Mouse (Mus musculus) left cerebral cortex, adult 11 months (tissue): Measurements from ENCODE around the gene Serpinh1.
A peak's percentile ranks its signal among the peaks of the same experiment; 100 is the strongest.

Experiments
- DNase-seq: peaks from one replicate; pipeline ENCODE4 v3.0.0; 2022; ENCODE audit warnings: low spot score

The Serpinh1 gene

DNA sequence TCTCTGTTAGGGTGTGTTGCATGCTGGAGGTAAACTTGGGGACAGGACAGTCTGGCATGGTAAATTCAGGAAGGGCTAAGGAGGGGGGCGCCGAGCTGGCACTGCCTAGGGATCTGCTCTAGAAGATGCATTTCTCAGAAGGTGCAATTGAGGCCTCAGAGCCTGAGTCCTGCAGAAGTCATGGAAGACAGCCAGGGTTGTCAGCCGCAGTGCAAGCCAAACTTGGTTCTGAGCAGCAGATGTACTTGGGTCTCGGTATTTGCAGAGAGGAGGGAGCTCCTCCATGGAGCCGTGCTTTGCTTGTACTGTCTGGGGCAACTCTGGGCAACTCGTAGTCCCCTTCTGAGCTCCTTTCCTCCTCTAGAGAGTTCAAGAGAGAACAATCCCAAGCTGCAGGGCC lies 26.9 kb downstream of the Serpinh1 start:
- DNase-seq = no peak

DNA sequence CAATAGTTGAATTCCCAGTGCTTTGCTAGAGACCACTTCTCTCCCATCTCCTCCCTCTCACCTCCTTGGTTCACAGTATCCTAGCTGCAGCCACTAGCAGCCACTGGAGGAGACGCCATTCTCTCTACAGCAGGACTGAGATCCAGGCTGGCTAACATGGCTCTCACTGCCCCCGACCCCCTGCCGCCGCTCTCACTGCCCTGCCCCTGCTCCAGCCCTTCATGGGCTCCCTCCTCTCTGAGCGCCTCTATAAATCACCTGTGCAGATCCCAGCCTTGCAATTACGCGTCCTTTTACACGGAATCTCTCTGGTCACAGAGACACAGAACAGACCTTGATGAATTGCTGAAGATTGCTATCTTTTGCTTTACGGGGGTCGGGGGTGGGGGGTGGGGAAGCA lies 28.2 kb downstream of the Serpinh1 start:
- DNase-seq = no peak

DNA sequence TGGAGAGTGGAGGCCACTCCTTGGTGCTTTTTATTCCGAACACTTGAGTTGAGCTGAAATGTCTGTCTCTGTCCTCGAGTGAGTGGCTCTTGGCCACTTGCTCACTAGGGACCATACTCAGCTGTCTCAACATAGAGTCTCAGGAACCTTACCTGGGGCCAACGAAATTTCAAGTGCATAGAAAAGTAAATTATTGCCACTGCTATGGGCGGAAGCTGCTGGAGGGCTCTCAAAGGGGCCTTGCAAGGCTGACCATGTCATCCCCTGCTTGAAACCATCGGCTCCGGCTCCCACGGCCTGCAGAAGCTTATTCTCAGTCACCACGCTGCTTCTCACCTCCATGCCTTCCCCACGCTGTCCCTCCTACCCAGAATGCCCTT lies 29.7 kb downstream of the Serpinh1 start:
- no peak for DNase-seq

DNA sequence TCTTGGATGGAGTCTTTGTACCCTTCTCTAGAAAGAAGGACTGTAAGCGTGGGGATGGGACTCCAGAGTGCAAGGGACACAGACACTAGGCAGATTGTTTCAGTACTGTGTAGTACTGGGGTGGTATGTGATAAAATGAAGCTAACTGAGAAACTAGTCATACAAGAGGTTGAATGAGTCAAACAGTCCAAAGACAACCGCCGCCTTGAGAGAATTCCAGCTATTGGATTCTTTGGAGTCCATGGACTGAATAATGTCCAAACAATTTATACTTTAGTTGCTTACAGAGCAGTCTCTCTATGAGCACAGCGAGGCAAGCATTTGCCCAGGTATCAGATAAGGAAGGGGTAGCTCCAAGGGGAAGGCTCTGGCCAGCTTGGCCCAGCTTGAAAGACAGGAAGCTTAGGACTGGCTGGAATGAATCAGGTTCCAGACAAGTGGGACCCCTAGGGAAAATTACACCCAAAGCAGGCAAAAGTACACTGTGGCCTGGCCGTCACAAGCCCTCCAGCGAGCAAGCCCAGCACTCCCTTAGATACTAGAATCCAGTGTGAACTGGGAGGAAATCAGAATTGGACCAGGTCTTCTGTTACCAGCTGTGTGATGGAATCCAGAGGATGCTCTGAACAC lies 30.2 kb downstream of the Serpinh1 start:
- DNase-seq = no peak

DNA sequence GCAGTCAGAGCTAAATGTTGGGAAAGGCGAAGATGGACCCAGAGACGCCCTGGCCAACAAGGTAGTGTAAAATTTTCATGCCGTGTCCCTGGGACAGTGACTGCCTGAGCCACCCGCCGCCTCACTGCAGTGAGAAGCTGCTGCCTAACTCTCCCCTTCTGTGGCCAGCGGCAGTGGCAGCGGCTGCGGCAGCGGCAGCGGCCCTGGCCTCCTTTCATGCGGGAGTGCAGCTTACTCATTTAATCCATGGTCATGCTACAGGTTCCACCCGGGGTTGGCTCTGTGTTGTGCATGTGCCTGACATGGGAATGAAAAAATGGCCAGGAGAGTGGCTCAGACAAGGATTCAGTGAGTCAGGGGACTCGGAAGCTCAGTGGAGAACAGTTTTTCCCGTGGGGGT lies 32.5 kb downstream of the Serpinh1 start:
- DNase-seq = no peak

DNA sequence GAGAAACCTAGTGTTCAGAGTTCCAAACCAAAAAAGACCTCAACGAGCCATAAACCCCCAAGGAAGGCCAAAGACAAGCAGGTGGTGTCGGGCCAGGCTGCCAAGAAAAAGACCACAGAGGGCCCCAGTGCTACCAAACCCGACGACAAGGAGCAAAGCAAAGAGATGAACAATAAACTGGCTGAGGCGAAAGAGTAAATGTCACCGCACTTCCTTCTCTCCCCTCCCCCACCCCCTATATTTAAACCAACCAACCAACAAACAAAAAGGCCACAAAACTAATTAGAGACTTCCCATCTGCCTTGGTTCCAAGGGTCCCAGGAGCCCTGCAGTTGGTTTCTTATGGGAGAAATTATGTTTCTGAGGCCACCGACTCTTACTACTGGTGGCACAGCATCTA lies 35.6 kb downstream of the Serpinh1 start:
- DNase-seq = no peak

DNA sequence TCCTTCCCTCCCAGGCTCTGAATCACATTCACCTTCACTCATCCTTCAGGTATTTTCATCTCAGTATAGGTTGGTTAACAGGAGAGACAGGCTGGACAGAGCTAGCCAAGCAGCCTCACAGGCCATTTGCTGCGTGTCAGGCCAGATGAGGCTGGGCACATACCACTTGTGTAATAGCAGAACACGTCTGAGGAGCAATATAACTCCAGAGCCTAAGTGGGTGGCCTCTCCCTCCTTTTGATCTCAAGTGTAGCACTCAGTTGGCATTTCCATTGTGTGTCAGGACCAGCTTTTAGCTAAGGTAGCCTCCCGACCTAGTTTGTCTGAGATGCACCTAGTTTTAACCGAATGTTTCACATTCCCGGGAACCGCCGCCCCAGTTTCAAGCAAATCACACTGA lies 36.8 kb downstream of the Serpinh1 start:
- no peak for DNase-seq

DNA sequence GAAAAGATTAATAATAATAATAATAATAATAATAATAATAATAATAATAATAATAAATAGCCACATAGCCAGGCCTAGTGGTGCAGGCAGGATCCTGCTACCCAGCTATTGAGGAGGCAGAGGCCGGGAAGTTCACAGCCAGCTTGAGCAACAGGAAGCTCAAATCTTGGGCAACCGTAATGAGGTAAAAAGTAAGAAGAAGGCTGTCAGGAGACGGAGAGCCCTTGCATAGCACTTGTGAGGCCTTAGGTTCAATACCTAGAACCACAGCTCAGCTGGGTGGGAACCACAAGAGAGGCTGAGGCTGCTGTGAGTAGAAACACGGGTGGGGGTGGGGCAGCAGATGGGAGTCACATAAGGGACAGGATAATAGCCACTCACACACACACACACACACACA lies 38.5 kb downstream of the Serpinh1 start:
- no peak for DNase-seq

DNA sequence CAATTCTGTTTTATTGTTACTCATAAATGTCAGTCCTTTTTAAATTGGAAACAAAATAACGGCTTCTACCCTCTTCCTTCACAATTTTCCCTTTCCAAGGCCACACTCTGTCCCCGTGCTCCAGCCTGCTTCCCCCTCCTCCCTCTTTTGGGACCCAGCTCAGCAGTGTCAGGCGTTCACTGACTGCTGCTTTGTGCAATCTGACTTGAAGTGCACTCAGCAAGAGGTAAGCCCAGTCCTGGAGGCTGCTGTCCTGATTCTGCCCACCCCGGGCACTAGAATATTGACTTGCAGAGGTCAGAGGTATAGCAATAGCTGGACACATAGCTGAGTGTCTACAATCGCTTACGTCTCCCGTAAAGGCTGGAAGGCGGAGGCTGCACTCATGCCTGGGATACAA lies 39.8 kb downstream of the Serpinh1 start:
- DNase-seq = no peak

DNA sequence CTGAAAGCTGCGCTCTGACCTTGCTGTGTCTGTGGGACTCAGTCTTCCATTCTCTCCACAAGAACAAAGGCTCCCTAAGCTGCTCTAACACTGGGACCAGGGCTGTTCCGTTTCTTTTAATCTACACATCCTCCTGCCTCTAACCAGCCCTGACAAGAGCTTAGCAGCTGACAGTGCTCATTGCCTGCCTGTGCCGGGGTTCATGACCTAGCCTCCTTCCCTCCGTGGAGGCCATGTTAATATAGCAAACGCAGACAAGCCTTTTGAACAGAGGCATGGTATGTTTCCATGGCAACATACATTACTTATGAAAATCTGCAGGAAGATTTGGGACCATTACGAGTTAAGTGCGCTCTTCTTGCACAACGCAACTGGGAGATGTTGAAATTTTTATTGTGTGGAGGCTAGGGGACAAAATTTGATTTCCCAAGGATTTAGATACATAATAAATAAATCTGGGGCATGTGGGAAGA lies 40.3 kb downstream of the Serpinh1 start:
- no peak for DNase-seq

DNA sequence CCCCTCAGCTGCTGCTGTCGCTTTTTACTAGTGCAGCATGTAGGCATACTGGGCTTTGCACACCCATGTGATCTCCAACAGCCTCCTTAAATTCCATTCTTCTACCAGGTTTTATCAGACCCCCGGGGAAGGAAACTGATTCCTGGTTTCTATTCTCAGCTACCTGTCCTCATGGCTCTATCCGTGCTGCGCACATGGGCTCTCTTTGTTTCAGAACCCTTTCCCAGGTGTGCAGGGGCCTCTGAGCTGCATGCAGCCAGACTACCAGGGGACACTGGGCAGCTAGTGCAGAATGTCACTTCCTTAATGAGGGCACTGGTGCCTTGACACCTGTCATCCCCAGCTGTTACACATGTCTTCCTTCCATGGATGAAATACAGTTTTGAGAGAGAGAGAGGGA lies 41.0 kb downstream of the Serpinh1 start:
- no peak for DNase-seq

DNA sequence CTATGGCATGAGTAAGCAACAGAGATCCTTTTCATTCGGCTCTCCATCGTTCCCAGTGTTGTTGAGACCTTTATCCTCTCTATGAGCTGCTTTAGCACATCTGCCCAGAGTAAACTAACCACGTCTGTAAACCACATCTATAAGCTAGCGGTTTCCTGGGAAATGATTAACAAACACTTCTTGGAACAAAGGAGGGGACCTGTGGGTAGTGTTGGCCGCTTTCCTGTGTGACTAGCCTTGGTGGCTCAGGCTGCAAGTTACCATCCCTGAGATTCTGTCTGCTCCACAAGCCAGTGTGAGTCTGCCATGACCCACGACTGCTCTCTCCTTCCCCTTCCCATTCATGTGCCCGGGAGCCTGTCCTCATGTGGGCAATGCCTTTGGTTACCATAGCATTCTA lies 41.6 kb downstream of the Serpinh1 start:
- DNase-seq = no peak

DNA sequence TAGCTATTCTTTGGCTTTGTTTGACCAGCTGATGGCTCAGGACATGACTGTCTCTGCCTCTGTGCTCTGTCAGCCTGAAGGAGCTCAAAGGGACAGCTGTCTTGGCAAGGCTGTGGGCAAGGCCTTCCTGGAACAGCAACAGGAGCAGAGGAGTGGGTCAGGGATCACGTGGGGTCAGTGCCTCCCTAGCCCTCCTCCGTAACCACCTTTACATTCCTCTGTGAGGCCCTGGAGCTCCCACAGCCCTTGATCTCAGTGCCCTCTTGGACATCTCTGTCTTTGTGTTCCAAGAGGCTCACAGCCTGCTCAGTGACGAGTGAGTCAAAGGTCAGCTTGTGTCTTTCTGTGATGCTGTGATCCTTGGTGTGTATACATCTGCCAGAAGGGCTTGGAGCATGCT lies 46.4 kb downstream of the Serpinh1 start:
- no peak for DNase-seq

DNA sequence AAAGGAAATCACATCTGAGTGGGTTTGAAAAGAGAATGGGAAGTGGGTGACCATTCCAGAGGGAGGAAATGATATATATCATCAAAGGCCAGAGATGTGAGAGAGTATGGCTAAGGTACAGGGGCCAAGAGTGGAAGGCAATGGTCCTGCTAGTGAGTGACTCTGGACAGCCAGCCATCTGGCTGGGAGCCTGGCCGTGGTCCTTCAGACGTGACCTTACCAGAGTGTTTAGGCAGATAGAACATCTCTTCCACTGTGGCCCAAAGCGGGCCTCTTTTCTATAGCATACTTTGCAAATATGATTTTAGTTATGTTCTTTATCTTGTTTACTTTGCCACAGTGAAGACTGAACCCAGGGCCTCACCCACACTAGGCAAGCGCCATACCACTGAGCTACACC lies 47.4 kb downstream of the Serpinh1 start:
- no peak for DNase-seq

DNA sequence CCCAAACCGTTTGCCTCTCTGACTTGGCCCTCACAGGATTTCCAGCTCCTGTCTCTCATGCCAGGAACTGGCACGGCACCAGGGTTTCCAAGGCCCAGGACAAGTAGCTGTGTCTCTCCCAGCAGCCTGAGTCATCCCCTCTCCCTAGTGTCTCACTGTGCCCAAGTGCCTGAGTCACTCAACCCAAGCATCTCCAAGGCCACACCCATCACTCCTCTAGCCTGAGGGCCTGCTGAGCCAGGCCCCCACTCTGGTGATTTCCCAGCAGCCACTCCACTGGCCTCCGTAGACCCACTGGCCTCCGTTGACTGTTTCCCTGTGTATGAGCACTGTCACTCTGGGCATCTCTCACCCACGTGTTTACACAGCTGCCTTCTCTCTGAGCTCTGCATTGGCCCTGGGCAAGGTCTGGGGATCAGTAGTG lies 48.1 kb downstream of the Serpinh1 start:
- peak; percentile 46 for DNase-seq

DNA sequence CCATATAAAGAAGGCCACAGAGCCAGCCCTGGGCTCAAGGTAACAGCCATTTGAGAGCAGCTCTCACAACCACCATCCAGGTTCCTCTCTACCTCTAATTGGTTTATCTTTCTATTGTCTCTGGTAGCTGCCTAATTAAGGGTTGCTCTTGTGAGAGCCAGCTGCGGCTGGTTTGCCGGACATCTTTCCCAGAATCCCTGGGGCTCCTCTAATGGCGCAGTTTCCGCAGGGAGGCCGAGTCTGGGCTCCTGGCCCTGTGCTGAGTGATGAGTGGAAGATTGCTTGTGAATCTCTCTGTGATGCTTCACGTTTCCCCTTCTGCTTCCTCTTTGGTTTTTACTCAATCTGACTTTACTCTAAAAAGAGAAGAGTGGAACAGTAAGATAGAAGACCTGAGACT lies 49.0 kb downstream of the Serpinh1 start:
- DNase-seq = no peak

DNA sequence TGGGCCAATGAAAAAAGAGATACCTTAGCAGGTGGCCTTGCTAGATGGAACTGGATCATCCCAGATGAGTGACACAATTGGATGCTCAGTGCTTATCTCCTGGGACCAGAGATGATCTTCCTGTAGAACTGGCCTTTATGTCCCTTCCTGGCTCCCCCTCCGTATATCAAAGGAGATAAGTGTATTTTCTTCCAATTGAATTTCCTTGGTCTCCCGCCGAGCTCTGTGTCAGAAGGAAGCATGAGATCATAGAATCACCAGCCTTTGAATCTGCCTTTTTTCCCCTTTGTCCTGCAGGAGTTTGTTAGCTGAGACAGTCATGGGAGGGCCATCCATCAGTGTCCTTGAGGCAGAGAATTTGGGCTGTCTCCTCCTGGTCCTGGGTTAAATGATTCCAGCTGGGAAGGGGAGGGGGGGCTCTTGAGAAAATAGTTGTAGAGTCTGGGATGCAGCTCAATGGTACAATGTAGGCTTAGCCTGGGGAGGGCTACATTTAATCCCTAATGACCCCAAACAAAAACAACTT lies 52.3 kb downstream of the Serpinh1 start:
- no peak for DNase-seq
